Mouse (Mus musculus): ENCODE measurements at regions not wholly inside any gene's neighbourhood (a gene's known extent, or its start where the extent isn't known, plus 50 kb on each side); places are given as distances from the start of the nearest gene placed in this dataset.

- intact Hi-C loops (cut with DNase I): no loop called here
- DNase-seq: no peak
Measured at GRCm38 (mm10) chr2:162735761-162736160, 74.8 kb upstream of the Ptprt start.

GRCm38 (mm10) chr2:162734286-162734685 lies 73.3 kb upstream of the Ptprt start:
- DNase-seq: no peak
- intact Hi-C loops (cut with DNase I): no loop called here

- intact Hi-C loops (cut with DNase I): no loop called here
- no peak for DNase-seq
Measured at GRCm38 (mm10) chr2:162720016-162720415, 59.1 kb upstream of the Ptprt start.

- intact Hi-C loops (cut with DNase I): no loop called here
- DNase-seq: no peak
Measured at GRCm38 (mm10) chr2:162718466-162718865, 57.5 kb upstream of the Ptprt start.

- DNase-seq: no peak
- intact Hi-C loops (cut with DNase I): no loop called here
Measured at GRCm38 (mm10) chr2:162714976-162715375, 54.0 kb upstream of the Ptprt start.

GRCm38 (mm10) chr2:162712972-162713371 lies 52.0 kb upstream of the Ptprt start:
- intact Hi-C loops (cut with DNase I): no loop called here
- DNase-seq: no peak

- intact Hi-C loops (cut with DNase I): no loop called here
- no peak for DNase-seq
Measured at GRCm38 (mm10) chr2:162712394-162712793, 51.4 kb upstream of the Ptprt start.
